Mouse (Mus musculus) spleen, adult 2 months (tissue): ENCODE data around the gene Creb3l1. TPM values are rescaled to one million over a fixed set of nuclear protein-coding genes. Genes with fewer than 3 reads are reported as not detected.

ENCODE experiments used
- DNase-seq, 2 experiments: peaks; one replicate each; pipeline versions ENCODE4 v3.0.0 to v3.0.0-alpha.2; 2012 to 2021; ENCODE audit warnings: low spot score in 2 of 2, low read depth in 1 of 2
- H3K27ac ChIP-seq: fragments of 200-500 bp; 2 replicates; pipeline ENCODE4 v1.5.1; 2012; ENCODE audit warnings: low read length, inconsistent platforms; ENCODE audit not compliant: insufficient read depth
- H3K27me3 ChIP-seq: fragments of 200-500 bp; 2 replicates; pipeline ENCODE4 v1.6.1; 2012; ENCODE audit warnings: mild to moderate bottlenecking, moderate library complexity, low read length, inconsistent platforms; ENCODE audit not compliant: control insufficient read depth, insufficient read depth
- H3K36me3 ChIP-seq: fragments of 200-500 bp; 2 replicates; pipeline ENCODE4 v1.6.1; 2012; ENCODE audit warnings: mild to moderate bottlenecking, low read length, inconsistent platforms; ENCODE audit not compliant: control insufficient read depth, insufficient read depth
- H3K4me1 ChIP-seq: fragments of 200-500 bp; 2 replicates; pipeline ENCODE4 v1.6.1; 2011; ENCODE audit warnings: inconsistent platforms; ENCODE audit not compliant: control insufficient read depth, insufficient read depth, insufficient read length
- H3K4me3 ChIP-seq: fragments of 200-500 bp; 2 replicates; pipeline ENCODE4 v1.5.1; 2011; ENCODE audit warnings: mild to moderate bottlenecking, inconsistent platforms; ENCODE audit not compliant: insufficient read depth, insufficient read length; ENCODE audit errors: extremely low read depth
- CTCF ChIP-seq: fragments of 200-500 bp; IDR thresholded peaks from 2 replicates; pipeline ENCODE4 v1.5.1; 2011; ENCODE audit warnings: mild to moderate bottlenecking, inconsistent platforms; ENCODE audit not compliant: insufficient read depth, insufficient read length, insufficient replicate concordance; ENCODE audit errors: extremely low read depth
- POLR2A ChIP-seq: fragments of 200-500 bp; IDR thresholded peaks from 2 replicates; pipeline ENCODE4 v1.6.1; 2011; ENCODE audit warnings: low read depth, low read length, inconsistent platforms
- WGBS: fragments of 180-500 bp; shearing (Covaris S2); methylation state at CpG from one replicate; pipeline ENCODE4 v1.1.7; 2018; 5-methylcytosine and 5-hydroxymethylcytosine counted together
- polyA plus RNA-seq: library from polyadenylated mRNA; depleted of rRNA; stranded (reverse); fragments of >200 nt; gene quantifications from 2 replicates; pipeline ENCODE4 v1.2.3, GENCODE M21; 2012

The Creb3l1 gene
- polyA plus RNA-seq, 1 experiment, result 4.0 TPM

DNA sequence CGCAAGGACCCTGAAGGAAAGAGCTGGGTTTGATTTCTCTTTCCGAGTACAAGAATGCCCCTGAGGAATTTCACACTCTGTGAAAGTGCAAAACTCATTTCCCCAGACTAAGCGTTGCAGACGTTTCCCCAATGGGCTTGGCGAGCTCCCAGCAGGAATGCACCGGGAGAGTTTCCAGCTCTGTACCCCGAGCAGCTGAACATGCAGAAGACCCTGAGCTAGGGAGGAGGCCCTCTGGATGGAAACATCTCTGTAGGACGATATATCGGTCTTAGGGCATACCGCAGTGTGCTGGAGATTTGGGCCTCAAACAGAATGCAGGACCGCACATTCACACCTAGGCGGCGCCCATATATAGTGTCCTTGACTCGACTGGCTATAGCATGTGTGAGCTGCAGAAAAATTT is 31.5 kb upstream of the Creb3l1 start:
- peaks cover 14% of the 10 kb centered on the region for H3K4me1 ChIP-seq
- no peak overlapping the region for H3K27ac ChIP-seq
- no peaks in the 10 kb centered on the region for H3K36me3 ChIP-seq
- 5% methylated on average over 14 of the region's 14 CpGs for WGBS
- H3K4me3 ChIP-seq, result peak overlapping the region; percentile 32; the same call in 1 of the 2 replicates
- DNase-seq, result peak in 1 of 2 experiments; percentile 24
- peaks cover 15% of the 10 kb centered on the region for H3K27me3 ChIP-seq
- TF ChIP-seq CTCF (peak; percentile 10; the same call in 1 of the 2 replicates), POLR2A (no peak)

DNA sequence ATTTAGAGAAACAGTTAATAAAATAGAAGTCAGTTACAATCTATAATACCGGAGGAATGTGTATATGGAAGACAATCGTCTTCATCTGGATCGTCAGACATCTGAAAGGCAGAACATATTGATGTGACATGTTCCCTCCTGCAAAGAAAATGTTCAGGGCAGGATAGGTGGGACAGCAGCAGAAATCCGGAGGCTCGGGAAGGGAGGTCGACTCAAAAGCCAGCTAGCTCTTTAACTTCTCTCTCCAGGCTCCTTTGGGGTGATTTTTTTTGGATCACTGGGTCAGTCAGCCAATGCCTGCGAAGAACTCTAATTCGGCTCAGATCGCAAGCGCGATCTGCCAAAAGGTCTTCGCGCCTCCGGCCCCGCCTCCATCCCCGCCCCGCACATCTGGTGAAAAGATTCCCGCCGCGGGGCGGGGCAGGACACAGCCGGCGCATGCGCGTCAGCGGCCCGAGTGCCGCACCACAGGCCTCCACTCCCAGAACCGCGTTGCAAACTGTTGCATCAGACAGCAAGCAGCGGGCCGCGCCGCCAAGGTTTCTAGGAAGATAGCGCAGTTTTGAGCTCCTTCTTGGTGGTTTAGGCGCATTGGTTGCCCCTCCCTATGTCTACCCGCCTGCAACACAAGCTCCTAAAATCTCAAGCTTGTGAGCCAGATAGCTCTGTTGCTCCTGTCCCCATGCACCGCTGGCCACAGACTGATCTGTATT is 31.0 kb upstream of the Creb3l1 start:
- H3K36me3 ChIP-seq, result no peaks in the 10 kb centered on the region
- peak overlapping the region; percentile 32 for H3K4me3 ChIP-seq
- peaks cover 14% of the 10 kb centered on the region for H3K4me1 ChIP-seq
- no peak for TF ChIP-seq CTCF
- no peak for TF ChIP-seq POLR2A
- 4% methylated on average over 38 of the region's 38 CpGs for WGBS
- DNase-seq, result peak in 1 of 2 experiments; percentile 69
- peaks cover 12% of the 10 kb centered on the region for H3K27me3 ChIP-seq
- no peak overlapping the region for H3K27ac ChIP-seq

DNA sequence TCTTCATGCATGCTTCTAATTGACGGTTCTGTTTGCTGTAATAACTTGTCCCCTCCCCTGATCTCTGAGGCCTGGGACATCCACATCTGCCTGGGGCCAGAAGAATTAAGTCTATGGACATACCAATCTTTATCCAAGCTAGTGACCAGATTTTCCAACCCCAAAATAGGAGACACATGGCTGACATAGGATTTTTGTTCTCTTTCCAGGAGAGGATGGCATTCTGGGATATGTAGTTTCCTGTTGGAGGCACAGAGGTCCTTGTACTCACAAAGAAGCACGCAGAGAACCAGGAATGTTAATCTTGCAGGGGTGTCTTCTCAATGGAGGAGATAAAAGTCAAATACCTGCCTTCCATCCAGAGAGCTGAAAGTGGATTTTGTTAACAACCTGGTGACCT is 28.5 kb upstream of the Creb3l1 start:
- no peak for DNase-seq
- H3K4me3 ChIP-seq, result no peak overlapping the region
- no peaks in the 10 kb centered on the region; the same call in 1 of the 2 replicates for H3K4me1 ChIP-seq
- 71% methylated on average over 2 of the region's 2 CpGs for WGBS
- TF ChIP-seq CTCF, result no peak
- peaks cover 2% of the 10 kb centered on the region; the same call in 1 of the 2 replicates for H3K27me3 ChIP-seq
- H3K36me3 ChIP-seq, result no peaks in the 10 kb centered on the region
- H3K27ac ChIP-seq, result no peak overlapping the region

DNA sequence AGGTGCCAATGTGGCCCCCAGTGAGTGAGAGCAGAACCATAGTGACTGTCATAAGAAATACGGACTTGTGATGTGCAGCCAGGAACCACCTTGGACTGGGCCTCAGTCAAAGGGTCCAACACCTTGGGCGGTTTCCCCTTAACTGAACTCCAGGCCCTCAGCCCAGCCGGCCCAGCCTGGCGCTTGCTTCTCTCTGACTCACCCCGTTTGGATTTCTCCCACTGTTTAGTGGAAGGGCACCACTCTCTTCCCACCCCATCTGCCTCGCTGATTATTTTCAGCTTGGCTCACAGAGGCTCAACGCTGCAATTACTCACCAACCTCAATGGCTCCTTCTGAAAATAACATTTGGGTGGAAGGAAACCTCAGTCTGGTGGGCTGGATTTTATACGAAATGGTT is 27.9 kb upstream of the Creb3l1 start:
- Histone ChIP-seq H3K4me1 (no peaks in the 10 kb centered on the region; the same call in 1 of the 2 replicates), H3K27ac (no peak overlapping the region), H3K36me3 (no peaks in the 10 kb centered on the region), H3K27me3 (peaks cover 2% of the 10 kb centered on the region; the same call in 1 of the 2 replicates), H3K4me3 (no peak overlapping the region)
- no peak for TF ChIP-seq CTCF
- no peak for TF ChIP-seq POLR2A
- no peak for DNase-seq
- WGBS, result 83% methylated on average over 8 of the region's 8 CpGs

DNA sequence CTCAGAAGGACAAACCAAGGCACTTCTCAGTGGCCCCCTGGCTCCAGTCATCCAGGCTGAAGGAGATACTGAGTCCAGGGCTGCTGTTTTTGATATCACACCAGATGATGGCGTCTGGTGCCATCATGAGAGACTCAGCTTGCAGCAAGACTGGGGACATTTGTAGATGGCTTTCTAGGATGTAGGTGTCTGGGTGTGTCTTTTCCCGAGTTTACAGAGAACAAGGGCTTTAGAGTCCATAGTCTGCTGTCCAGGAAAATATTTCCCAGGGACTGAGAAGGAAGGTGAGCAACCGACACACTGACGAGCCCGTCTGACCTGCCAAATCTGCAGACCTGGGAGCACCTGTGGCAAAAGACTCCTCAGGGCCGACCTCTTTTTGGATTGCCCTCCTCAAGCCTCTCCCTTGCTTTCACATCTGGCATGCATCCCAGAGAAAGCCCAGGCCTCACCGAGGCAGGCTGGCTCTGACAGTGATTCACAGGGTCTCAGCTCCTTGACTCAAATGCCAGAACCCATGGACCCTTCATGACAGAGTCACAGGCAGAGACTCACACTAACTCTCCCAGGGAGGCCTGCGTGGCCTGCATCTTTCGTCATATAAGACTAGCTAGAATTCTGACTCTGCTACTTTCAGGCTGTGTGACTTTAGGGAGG is 23.9 kb upstream of the Creb3l1 start:
- WGBS, result 82% methylated on average over 9 of the region's 9 CpGs
- H3K27ac ChIP-seq, result no peak overlapping the region
- no peaks in the 10 kb centered on the region for H3K4me1 ChIP-seq
- H3K36me3 ChIP-seq, result no peaks in the 10 kb centered on the region
- H3K27me3 ChIP-seq, result no peaks in the 10 kb centered on the region
- no peak for DNase-seq
- no peak overlapping the region for H3K4me3 ChIP-seq
- TF ChIP-seq POLR2A, result no peak
- TF ChIP-seq CTCF, result no peak

DNA sequence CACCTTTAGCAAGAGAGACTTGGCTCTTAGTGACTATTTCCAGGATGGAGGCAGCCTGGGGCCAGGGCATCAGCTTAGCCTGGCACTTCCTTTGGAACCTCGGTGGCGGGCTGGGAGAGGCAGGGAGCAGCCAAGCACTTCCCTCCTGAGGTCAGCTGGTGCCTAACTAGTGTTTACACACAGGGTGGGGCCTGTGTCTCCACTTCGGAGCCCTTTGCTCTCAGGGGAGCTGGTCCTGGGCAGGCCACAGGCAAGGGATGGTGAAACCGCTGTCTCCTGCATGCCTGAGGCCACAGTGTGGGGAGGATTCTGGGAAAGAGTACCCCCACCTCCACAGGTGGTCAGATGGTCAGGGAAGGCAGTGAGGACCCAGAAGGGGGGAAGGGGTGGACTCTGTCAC is 23.3 kb upstream of the Creb3l1 start:
- H3K27me3 ChIP-seq, result no peaks in the 10 kb centered on the region
- no peaks in the 10 kb centered on the region for H3K36me3 ChIP-seq
- WGBS, result 56% methylated on average over 4 of the region's 4 CpGs
- no peaks in the 10 kb centered on the region for H3K4me1 ChIP-seq
- no peak for DNase-seq
- TF ChIP-seq POLR2A, result no peak
- TF ChIP-seq CTCF, result no peak
- H3K27ac ChIP-seq, result no peak overlapping the region
- no peak overlapping the region for H3K4me3 ChIP-seq

DNA sequence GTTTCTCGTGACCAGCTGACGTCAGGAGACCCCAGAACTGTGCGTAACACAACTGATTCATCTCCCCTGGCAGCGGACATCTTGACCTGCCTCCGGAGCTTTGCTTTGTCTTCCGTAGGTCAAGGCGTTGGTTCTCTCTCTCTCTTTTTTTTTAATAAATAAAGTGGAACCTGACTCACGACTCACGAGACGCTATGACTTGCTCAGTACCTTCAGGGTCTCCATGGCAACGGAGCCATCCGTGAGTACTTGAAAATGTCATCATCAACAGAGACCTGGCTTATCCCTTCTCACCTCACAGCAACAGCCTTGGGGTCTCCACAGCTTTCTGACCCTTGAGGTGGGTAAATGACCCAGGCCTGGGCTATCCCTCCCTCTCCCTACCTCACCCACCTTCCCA is 19.0 kb upstream of the Creb3l1 start:
- Histone ChIP-seq H3K27ac (no peak overlapping the region), H3K4me3 (no peak overlapping the region), H3K4me1 (no peaks in the 10 kb centered on the region), H3K27me3 (no peaks in the 10 kb centered on the region), H3K36me3 (no peaks in the 10 kb centered on the region)
- no peak for TF ChIP-seq POLR2A
- TF ChIP-seq CTCF, result no peak
- no peak for DNase-seq
- WGBS, result 90% methylated on average over 12 of the region's 12 CpGs
